Mouse (Mus musculus): ENCODE results near the gene Myo1c. TPM values are rescaled to one million over a fixed set of nuclear protein-coding genes. Genes with fewer than 3 reads are reported as not detected.

Gene Myo1c
- polyA plus RNA-seq, 1 experiment from 2014 or later = 55.5 TPM

DNA sequence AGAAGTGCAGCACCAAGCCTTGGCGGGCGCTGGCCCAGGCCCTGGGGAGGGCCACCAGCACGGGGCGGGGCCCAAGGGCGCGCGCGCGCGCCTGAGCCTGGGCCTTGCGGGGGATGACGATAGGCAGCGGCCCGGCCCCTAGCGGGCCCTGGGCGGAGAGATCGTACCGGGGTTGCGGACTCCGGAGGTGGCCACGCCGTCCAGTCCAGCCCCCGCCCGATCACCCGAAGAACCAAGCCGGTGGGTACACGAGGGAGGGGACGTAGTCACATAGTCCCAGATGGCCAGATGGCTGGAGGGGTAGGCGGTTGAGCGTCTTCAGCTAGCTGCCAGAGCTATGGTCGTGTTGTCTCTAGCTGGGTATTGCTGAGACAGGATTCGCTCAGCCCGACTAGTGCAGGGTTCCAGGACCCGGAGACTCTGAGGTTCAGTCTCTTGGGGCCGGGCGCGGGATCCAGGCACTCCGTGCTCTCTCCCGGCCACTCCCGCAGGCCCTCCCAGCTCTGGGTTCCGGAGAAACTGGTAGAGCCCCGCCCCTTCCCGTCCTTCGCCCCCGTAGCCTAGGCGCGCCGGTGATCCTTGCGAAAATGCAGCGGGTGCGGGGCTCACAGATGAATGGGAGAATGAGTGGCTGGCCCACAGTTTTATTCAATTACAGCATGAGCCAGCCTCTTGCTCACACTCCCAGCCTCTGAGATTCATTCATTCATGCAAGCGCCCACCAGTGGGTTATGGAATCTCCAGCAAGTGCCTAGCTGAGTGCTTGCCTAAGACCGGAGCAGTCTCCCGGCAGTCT lies 1.3 kb downstream of the Myo1c start:
- H3K4me2 ChIP-seq = peak overlapping the region; percentile 90
- peak; percentile 76 for ATAC-seq (ENCODE audit: insufficient read depth, low FRiP score, low read depth)
- H3K9ac ChIP-seq = peak overlapping the region; percentile 72
- H3K4me1 ChIP-seq = peaks cover 41% of the 10 kb centered on the region
- no peaks in the 10 kb centered on the region for H3K36me3 ChIP-seq
- no peaks in the 10 kb centered on the region for H3K9me3 ChIP-seq
- WGBS = under 1% methylated on average over 54 of the region's 54 CpGs
- peak overlapping the region; percentile 95 for H3K27ac ChIP-seq
- peak overlapping the region; percentile 75 for H3K4me3 ChIP-seq (replicated peaks)
- H3K27me3 ChIP-seq (replicated peaks) = no peaks in the 10 kb centered on the region

DNA sequence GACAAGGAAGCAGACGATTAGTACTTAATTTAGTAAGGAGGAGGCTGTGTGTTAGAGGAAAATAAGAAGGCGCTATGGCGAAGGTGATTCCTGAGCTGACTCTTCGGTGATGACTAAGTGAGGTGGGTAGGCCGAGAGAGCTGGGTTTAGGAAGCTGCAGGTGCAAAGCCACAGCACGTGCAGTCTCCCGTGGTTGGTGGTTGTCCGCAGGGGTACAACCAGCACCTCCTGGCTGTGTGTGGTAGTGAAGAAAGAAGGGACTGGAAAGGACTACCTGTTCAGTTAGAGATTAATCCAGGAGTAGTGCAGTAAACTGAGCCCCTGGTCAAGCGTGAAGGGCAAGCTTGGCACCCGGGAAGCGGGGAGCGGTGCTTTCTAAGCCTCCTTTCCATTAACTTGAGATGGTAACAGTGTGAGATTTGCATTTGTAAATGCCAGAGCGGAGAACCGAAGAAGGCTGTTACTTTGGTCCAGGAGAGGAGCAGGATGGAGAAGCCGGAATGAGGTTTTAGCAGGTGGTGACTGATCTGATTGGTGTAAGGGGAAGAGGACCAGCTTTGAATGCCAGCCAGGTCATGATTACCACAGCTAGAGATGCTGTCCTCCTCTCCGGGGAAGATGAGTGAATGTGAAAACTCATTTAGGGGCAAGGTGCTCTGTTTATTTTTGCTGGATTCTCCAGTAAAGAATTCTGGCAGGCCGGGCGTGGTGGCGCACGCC lies 2.1 kb downstream of the Myo1c start:
- Histone ChIP-seq H3K4me1 (peaks cover 48% of the 10 kb centered on the region), H3K4me3 (replicated peaks) (peak overlapping the region; percentile 75), H3K4me2 (peak overlapping the region; percentile 90), H3K27ac (peak overlapping the region; percentile 95), H3K9me3 (no peaks in the 10 kb centered on the region), H3K36me3 (no peaks in the 10 kb centered on the region), H3K9ac (peak overlapping the region; percentile 72; the same call in 1 of the 2 replicates), H3K27me3 (replicated peaks) (no peaks in the 10 kb centered on the region)
- ATAC-seq (ENCODE audit: insufficient read depth, low FRiP score, low read depth) = no peak
- WGBS = 28% methylated on average over 20 of the region's 20 CpGs

DNA sequence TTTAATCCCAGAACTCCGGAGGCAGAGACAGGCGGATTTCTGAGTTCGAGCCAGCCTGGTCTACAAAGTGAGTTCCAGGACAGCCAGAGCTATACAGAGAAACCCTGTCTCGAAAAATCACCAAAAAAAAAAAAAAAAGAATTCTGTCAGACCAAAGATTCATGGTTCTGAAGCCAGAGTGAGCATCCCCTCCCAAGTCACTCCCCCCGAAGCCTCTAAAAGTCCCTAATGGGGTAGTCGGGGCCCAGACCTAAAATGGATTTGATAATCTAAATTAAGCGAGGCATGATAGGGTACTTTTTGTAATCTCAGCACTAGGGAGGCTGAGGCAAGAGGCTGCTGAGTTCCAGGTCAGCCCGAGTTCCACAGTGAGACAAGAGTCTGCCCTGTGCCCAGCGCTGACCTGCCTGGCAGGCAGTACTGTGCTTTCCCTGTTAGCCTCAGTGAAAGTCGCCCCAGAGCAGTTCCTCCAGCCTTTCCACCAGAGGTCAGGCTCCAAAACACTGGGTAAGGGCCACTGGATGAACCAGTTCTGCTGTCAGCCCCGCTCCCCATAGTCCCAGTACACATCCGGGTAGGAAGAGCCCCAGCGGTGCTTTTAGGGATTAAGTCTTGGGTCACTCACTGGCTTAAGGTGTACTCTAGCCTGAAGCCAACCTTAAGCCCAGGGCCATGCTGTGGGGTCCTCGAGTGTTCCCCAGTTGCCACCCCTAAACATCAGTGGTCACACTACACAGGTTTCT lies 2.8 kb downstream of the Myo1c start:
- Histone ChIP-seq H3K27me3 (replicated peaks) (no peaks in the 10 kb centered on the region), H3K9ac (peak overlapping the region; percentile 49; the same call in 1 of the 2 replicates)

DNA sequence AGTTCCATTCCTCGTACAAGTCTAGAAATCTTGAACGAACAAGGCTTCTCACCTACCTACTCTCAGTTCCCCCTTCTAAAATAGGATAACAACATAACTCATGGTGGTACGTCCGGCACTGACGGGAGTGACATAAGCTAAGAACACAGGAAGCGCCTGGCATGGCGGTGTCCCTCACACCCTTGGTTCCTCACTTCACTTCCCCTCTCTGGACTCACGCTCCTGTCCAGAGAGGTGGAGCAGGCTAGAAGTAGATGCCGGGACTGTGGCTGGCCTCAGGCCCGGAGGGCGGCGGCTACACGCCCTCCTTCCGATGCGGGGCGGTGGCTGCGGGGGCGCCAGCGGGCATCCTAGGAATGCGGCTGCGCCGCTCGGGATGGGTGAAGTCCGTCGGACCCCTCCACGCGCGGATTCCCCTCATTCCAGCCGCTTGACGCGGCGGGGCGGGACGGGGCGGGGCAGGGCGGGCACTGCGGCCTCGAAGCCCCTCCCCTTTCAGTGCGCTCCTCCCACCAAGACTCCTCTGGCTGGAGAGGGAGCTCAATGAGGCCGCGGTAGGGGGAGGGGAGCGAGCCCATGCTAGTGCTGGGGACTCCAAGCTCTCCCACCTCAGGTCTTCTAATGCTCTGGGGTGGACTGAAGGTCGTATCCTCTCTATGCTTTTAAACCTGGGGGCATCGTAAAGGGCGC lies 3.6 kb downstream of the Myo1c start:
- ATAC-seq (ENCODE audit: insufficient read depth, low FRiP score, low read depth) = peak; percentile 54
- peaks cover 43% of the 10 kb centered on the region for H3K4me1 ChIP-seq
- 2% methylated on average over 44 of the region's 45 CpGs for WGBS

More for the DNA sequence above, 2.8 kb downstream of the Myo1c start:
- peak overlapping the region; percentile 90 for H3K4me2 ChIP-seq
- WGBS = 35% methylated on average over 14 of the region's 14 CpGs
- no peak for ATAC-seq (ENCODE audit: insufficient read depth, low FRiP score, low read depth)
- H3K4me1 ChIP-seq = peaks cover 50% of the 10 kb centered on the region
- H3K36me3 ChIP-seq = no peaks in the 10 kb centered on the region
- H3K27ac ChIP-seq = peak overlapping the region; percentile 91
- peak overlapping the region; percentile 75 for H3K4me3 ChIP-seq (replicated peaks)
- no peaks in the 10 kb centered on the region for H3K9me3 ChIP-seq

DNA sequence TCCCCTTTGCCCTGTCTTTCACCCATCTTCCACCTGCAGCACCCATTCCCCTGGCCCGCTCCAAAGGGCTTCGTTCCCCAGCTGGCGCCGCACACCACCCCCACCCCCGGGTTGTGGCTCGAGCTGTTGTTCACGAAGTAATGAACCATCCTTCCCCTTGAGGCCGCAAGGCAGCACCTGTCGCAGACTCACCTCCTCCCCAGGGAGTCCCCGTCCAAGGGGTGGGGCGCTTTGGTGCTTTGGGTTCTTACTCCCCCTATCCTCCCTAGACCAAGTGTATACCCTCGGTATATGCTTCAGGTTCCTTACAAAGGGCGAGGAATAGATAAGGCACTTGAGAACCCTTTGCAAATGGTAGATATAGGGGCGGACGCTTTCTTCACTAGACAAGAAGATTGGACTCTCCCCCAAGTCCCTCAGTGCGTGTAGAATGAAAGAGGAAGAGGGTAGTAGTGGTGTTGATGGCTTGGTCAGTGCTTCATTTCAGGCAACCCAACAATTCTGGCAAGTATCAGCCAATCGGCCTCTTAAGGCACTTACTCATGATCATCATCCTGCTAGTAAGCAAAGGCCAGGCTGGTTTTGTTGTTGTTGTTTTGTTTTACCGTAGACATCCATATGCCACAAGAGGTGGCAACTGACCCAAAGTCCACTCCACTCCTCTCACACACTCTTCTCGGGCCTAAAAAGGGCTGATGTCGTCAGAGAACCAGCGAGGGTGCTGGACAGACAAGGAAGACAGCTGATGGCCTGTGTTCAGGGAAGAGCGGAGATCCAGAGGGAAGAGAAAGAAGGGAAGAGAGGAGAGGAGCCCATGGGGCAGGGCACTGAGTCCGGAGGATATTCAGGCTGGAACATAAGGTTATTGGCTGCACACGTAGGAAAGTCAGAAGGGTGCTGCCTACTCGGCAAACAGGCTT lies 4.4 kb downstream of the Myo1c start:
- Histone ChIP-seq H3K27me3 (replicated peaks) (no peaks in the 10 kb centered on the region), H3K4me2 (peak overlapping the region; percentile 90), H3K9me3 (no peaks in the 10 kb centered on the region), H3K9ac (no peak overlapping the region), H3K27ac (peak overlapping the region; percentile 91), H3K4me1 (peaks cover 40% of the 10 kb centered on the region), H3K4me3 (replicated peaks) (peak overlapping the region; percentile 65), H3K36me3 (peaks cover 4% of the 10 kb centered on the region)
- WGBS = 46% methylated on average over 25 of the region's 25 CpGs
- ATAC-seq (ENCODE audit: insufficient read depth, low FRiP score, low read depth) = peak; percentile 5; the same call in 1 of the 2 replicates

More for the DNA sequence above, 3.6 kb downstream of the Myo1c start:
- Histone ChIP-seq H3K27me3 (replicated peaks) (no peaks in the 10 kb centered on the region), H3K27ac (peak overlapping the region; percentile 91), H3K36me3 (no peaks in the 10 kb centered on the region), H3K9ac (peak overlapping the region; percentile 49), H3K4me2 (peak overlapping the region; percentile 90), H3K4me3 (replicated peaks) (peak overlapping the region; percentile 61), H3K9me3 (no peaks in the 10 kb centered on the region)

DNA sequence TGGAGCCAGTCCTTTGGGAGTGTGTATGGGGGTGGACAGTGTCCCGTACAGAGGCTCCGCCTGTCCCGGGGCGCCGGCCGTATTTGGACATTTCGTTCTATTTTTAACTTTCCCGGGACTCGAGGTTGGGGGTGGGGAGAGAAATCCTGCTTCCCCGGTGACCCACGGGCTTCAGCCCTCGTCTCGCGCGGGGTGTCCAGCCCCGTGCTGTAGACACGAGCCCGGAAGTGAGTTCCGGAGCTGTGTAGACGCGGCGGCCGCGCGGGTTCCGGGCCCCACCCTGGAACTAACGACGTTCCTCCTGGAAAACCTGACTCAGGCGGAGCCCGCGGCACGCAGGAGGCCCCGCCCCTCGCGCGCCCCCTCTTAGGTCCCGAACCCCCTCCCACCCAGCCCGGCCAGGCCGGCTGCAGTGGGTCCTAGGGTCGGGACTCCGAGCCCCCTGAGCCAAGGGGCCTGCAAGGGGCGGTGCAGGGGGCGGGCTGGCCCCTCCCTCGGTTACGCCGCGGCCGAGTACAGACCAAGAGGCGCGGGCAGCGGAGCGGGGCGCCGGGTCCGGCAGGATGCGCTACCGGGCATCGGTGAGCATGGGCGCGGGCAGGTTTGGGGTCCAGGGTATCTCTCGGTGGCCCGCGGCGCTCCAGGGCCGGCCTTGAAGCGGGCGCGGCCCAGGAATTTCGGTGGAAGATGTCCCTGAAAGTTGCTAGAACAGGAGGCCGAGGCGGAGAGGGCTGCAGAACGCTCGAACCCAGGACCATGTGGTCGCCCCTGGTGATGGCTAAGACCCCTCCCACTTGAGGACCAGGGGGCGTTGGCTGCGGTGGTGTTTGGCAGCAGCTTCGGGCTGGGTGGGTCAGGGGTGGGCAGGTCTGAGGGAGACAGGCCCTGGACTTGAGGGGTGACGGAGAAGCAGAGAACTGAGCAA lies 5.6 kb downstream of the Myo1c start:
- peak overlapping the region; percentile 90 for H3K4me2 ChIP-seq
- peak; percentile 32 for ATAC-seq (ENCODE audit: insufficient read depth, low FRiP score, low read depth)
- peaks cover 40% of the 10 kb centered on the region for H3K4me1 ChIP-seq
- H3K9ac ChIP-seq = peak overlapping the region; percentile 64
- H3K9me3 ChIP-seq = no peaks in the 10 kb centered on the region
- H3K36me3 ChIP-seq = peaks cover 14% of the 10 kb centered on the region
- peak overlapping the region; percentile 65 for H3K4me3 ChIP-seq (replicated peaks)
- under 1% methylated on average over 76 of the region's 78 CpGs for WGBS
- peak overlapping the region; percentile 91 for H3K27ac ChIP-seq
- no peaks in the 10 kb centered on the region for H3K27me3 ChIP-seq (replicated peaks)

DNA sequence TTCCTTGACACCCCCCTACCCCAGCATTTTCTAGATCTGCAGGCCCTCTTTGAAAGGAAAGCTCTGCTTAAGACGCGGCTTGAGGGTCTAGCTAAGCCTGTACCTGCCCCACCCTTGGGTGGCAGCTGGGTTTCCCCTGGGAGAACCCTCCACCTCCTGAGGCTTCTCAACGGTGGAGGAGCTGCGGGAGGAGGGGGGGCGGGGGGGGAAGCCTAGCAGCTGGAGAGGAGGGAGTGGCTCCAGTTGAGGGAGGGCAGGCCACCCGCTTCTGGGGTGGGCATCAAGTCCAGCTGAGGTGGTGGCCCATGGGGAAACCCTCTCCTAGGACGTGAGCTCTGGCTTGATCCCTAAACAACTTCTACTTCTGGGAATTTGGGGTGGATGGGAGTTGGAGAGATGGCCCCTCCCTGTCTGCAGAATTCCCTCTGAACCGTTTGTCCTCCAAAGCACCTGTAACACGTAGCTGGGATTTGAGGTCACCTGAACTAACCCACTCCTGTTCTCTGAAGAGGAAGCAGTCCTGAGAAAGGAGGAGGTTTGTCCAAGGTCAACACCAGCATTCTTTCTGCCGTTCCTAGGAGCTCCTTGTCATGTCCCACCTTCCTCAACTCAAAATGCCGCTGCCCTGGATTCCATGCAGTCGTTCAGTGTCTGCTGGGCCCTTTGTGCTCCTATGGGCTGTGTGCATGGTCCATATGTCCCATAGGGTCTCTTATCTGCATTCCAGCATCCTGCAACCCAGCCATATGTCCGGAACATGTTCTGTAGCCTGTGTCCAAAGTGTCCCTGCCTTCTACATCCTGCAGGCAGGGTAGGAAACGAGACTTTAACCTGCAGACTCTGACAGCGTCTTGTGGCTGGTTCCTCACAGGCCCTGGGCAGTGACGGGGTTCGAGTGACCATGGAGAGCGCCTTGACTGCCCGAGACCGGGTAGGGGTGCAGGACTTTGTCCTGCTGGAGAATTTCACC lies 6.6 kb downstream of the Myo1c start:
- Histone ChIP-seq H3K4me3 (replicated peaks) (peak overlapping the region; percentile 65), H3K36me3 (peaks cover 25% of the 10 kb centered on the region), H3K9ac (peak overlapping the region; percentile 64; the same call in 1 of the 2 replicates), H3K27me3 (replicated peaks) (no peaks in the 10 kb centered on the region), H3K4me2 (peak overlapping the region; percentile 90), H3K9me3 (no peaks in the 10 kb centered on the region), H3K4me1 (peaks cover 40% of the 10 kb centered on the region), H3K27ac (peak overlapping the region; percentile 91; the same call in 1 of the 2 replicates)
- ATAC-seq (ENCODE audit: insufficient read depth, low FRiP score, low read depth) = no peak
- 52% methylated on average over 19 of the region's 20 CpGs for WGBS

DNA sequence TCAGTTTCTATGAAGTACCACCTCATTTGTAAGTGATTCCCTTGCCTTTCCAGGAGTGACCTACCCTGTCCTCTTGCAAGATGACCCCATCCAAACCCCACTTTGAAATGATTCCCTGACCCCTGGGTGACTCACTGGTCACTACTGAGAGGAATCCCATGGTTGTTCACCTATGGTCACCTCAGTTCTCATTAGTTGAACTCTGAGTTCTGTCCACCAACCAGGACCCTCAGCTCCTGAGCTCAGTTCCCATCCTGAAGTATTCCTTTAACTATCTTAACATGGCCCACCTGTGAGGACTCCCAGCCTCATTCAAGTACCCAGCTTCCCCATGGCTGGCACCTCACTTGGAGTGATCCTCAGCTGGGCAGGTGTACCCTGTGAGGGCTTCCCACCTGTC lies 7.5 kb downstream of the Myo1c start:
- H3K4me2 ChIP-seq = no peak overlapping the region
- H3K27me3 ChIP-seq (replicated peaks) = no peaks in the 10 kb centered on the region
- peaks cover 33% of the 10 kb centered on the region for H3K36me3 ChIP-seq
- peaks cover 33% of the 10 kb centered on the region for H3K4me1 ChIP-seq
- H3K27ac ChIP-seq = no peak overlapping the region
- no peaks in the 10 kb centered on the region for H3K9me3 ChIP-seq
- H3K9ac ChIP-seq = no peak overlapping the region
- no peak overlapping the region for H3K4me3 ChIP-seq (replicated peaks)
- ATAC-seq (ENCODE audit: insufficient read depth, low FRiP score, low read depth) = no peak

DNA sequence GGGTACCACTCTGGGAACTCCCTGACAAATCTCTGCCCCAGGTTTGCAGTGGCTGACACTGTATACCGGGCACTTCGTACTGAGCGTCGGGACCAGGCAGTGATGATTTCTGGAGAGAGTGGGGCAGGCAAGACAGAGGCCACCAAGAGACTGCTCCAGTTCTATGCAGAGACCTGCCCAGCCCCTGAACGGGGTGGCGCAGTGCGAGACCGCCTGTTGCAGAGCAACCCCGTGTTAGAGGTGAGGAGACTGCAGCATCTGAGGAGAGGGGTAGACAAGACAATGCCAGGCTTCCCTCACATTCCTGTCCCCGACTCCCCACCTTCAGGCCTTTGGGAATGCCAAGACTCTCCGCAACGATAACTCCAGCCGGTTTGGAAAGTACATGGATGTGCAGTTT lies 8.0 kb downstream of the Myo1c start:
- 92% methylated on average over 13 of the region's 13 CpGs for WGBS
- no peak overlapping the region for H3K4me2 ChIP-seq
- H3K9ac ChIP-seq = no peak overlapping the region
- ATAC-seq (ENCODE audit: insufficient read depth, low FRiP score, low read depth) = no peak
- H3K4me1 ChIP-seq = peaks cover 28% of the 10 kb centered on the region
- no peaks in the 10 kb centered on the region for H3K27me3 ChIP-seq (replicated peaks)
- H3K27ac ChIP-seq = no peak overlapping the region
- H3K36me3 ChIP-seq = peaks cover 36% of the 10 kb centered on the region
- no peak overlapping the region for H3K4me3 ChIP-seq (replicated peaks)
- H3K9me3 ChIP-seq = no peaks in the 10 kb centered on the region

All from stomach, embryonic 15.5 days (tissue).